Mouse (Mus musculus): ENCODE measurements around the gene Efhc1. TPM values are rescaled to one million over a fixed set of nuclear protein-coding genes. Genes with fewer than 3 reads are reported as not detected.

Gene Efhc1
- not detected in 2 replicates for total RNA-seq (2012; rRNA removed)
- not detected in 2 replicates for total RNA-seq (2014; rRNA removed)
- not detected in 2 replicates for polyA plus RNA-seq (2012; ENCODE audit: insufficient read length, low read depth)

- Histone ChIP-seq H3K4me3 (replicated peaks in 1 of 3; ENCODE audit: low read depth in 2 of 3, low read length in 2 of 3, poor library complexity in 1 of 3) (no peak within 1 kb of the TSS), H3K4me1 (ENCODE audit: control insufficient read depth in 1 of 2, insufficient read depth in 2 of 2) (no peaks in the 10 kb centered on the region), H3K27me3 (replicated peaks) (no peaks in the 10 kb centered on the region), H3K79me2 (replicated peaks; ENCODE audit: control insufficient read depth, extremely low read depth, insufficient read depth, poor library complexity, severe bottlenecking) (no peaks in the 10 kb centered on the region), H3K9me3 (replicated peaks; ENCODE audit: low read length) (no peaks in the 10 kb centered on the region), H3K27ac (ENCODE audit: insufficient read depth, low read depth) (no peak within 1 kb of the TSS), H3K9ac (ENCODE audit: insufficient read depth, low read depth) (no peak within 1 kb of the TSS), H3K4me2 (ENCODE audit: insufficient read depth, low read depth, poor library complexity, severe bottlenecking) (no peak within 1 kb of the TSS), H3K36me3 (replicated peaks in 1 of 2; ENCODE audit: control insufficient read depth in 1 of 2, insufficient read depth in 1 of 2, low read length in 1 of 2) (no peaks in the 10 kb centered on the region)
- dilution Hi-C loops (cut with MboI; ENCODE audit: extremely low pct_ligation_motif_present, extremely low pct_unique_long_range_greater_than_20kb, low sequenced_read_pairs) (no loop called here), in situ Hi-C loops (cut with MboI; ENCODE audit: low pct_ligation_motif_present, low pct_unique_long_range_greater_than_20kb, low sequenced_read_pairs) (no loop called here)
- TF ChIP-seq MYC (IDR thresholded peaks at IDR 0.05; ENCODE audit: low read depth, low read length) (no peak), TBP (conservative IDR thresholded peaks at IDR 0.05; ENCODE audit: low read depth, low read length) (no peak), RAD21 (IDR thresholded peaks at IDR 0.05; ENCODE audit: low read depth, low read length) (no peak), ZMIZ1 (IDR thresholded peaks at IDR 0.05; ENCODE audit: low read depth, low read length) (no peak), HCFC1 (IDR thresholded peaks at IDR 0.05; ENCODE audit: low read depth, low read length) (no peak), SMC3 (IDR thresholded peaks at IDR 0.05; ENCODE audit: low read depth, low read length) (no peak), ZKSCAN1 (IDR thresholded peaks at IDR 0.05; ENCODE audit: borderline replicate concordance, low read depth, low read length) (no peak)
- no peak for DNase-seq (ENCODE audit: extremely low read depth)
Measured at GRCm38 (mm10) chr1:20951300-20951763, at the start of gene Efhc1. Gene Efhc1 (plus strand): TSS chr1:20951626.

GRCm38 (mm10) chr1:20905501-20906127 is 45.8 kb upstream of the Efhc1 start:
- no peak for DNase-seq (ENCODE audit: extremely low read depth)
- Histone ChIP-seq H3K79me2 (replicated peaks; ENCODE audit: control insufficient read depth, extremely low read depth, insufficient read depth, poor library complexity, severe bottlenecking) (no peaks in the 10 kb centered on the region), H3K9ac (ENCODE audit: insufficient read depth, low read depth) (no peak overlapping the region), H3K9me3 (replicated peaks; ENCODE audit: low read length) (no peaks in the 10 kb centered on the region), H3K4me2 (ENCODE audit: insufficient read depth, low read depth, poor library complexity, severe bottlenecking) (no peak overlapping the region), H3K27ac (ENCODE audit: insufficient read depth, low read depth) (no peak overlapping the region), H3K4me1 (ENCODE audit: control insufficient read depth in 1 of 2, insufficient read depth in 2 of 2) (no peaks in the 10 kb centered on the region), H3K4me3 (replicated peaks in 1 of 3; ENCODE audit: low read depth in 2 of 3, low read length in 2 of 3, poor library complexity in 1 of 3) (no peak overlapping the region), H3K36me3 (replicated peaks in 1 of 2; ENCODE audit: control insufficient read depth in 1 of 2, insufficient read depth in 1 of 2, low read length in 1 of 2) (no peaks in the 10 kb centered on the region), H3K27me3 (replicated peaks) (no peaks in the 10 kb centered on the region)
- dilution Hi-C loops (cut with MboI; ENCODE audit: extremely low pct_ligation_motif_present, extremely low pct_unique_long_range_greater_than_20kb, low sequenced_read_pairs) (no loop called here), in situ Hi-C loops (cut with MboI; ENCODE audit: low pct_ligation_motif_present, low pct_unique_long_range_greater_than_20kb, low sequenced_read_pairs) (no loop called here)
- no peak for TF ChIP-seq HCFC1 (IDR thresholded peaks at IDR 0.05; ENCODE audit: low read depth, low read length)
- TF ChIP-seq JUND (conservative IDR thresholded peaks at IDR 0.05; ENCODE audit: low read depth, low read length): no peak
- TF ChIP-seq CHD1 (IDR thresholded peaks at IDR 0.05; ENCODE audit: low read depth, low read length): no peak
- no peak for TF ChIP-seq GABPA (IDR thresholded peaks at IDR 0.05; ENCODE audit: insufficient replicate concordance, low read depth, low read length)
- no peak for TF ChIP-seq MXI1 (IDR thresholded peaks at IDR 0.05; ENCODE audit: low read depth, low read length)
- TF ChIP-seq POLR2AphosphoS2 (IDR thresholded peaks at IDR 0.05; ENCODE audit: low read depth, low read length): no peak
- TF ChIP-seq E2F4 (IDR thresholded peaks at IDR 0.05; ENCODE audit: insufficient replicate concordance, low read depth, low read length): no peak
- no peak for TF ChIP-seq KAT2A (IDR thresholded peaks at IDR 0.05; ENCODE audit: insufficient replicate concordance, low read length)
- no peak for TF ChIP-seq ZMIZ1 (IDR thresholded peaks at IDR 0.05; ENCODE audit: low read depth, low read length)
- TF ChIP-seq IRF4 (IDR thresholded peaks at IDR 0.05; ENCODE audit: low read depth, low read length): no peak
- TF ChIP-seq RCOR1 (conservative IDR thresholded peaks at IDR 0.05; ENCODE audit: low read depth, low read length): no peak
